Mouse (Mus musculus) splenic B cell, adult 2 months (primary cell): ENCODE measurements around the gene Ncf1.
A peak's percentile ranks its signal among the peaks of the same experiment; 100 is the strongest.

Experiments
- DNase-seq: peaks from one replicate; pipeline ENCODE4 v3.0.0-alpha.2; 2011; ENCODE audit warnings: low read depth, low spot score
- H3K27me3 ChIP-seq: 2 replicates; pipeline ENCODE4 v1.6.1; 2012; ENCODE audit warnings: mild to moderate bottlenecking, low read length, moderate library complexity, mixed read lengths; ENCODE audit not compliant: control insufficient read depth, poor library complexity, insufficient read depth, severe bottlenecking
- H3K36me3 ChIP-seq: 2 replicates; pipeline ENCODE4 v1.6.1; 2012; ENCODE audit warnings: mild to moderate bottlenecking, low read length, moderate library complexity, mixed read lengths; ENCODE audit not compliant: control insufficient read depth, poor library complexity, insufficient read depth, severe bottlenecking

The Ncf1 gene

GRCm38 (mm10) chr5:134236241-134236640, 6.8 kb upstream of the Ncf1 start:
- Histone ChIP-seq H3K27me3 (no peaks in the 10 kb centered on the region), H3K36me3 (peaks cover 5% of the 10 kb centered on the region)
- DNase-seq = no peak

- no peak for DNase-seq
- H3K36me3 ChIP-seq = peaks cover 1% of the 10 kb centered on the region
- no peaks in the 10 kb centered on the region for H3K27me3 ChIP-seq
Measured at GRCm38 (mm10) chr5:134235111-134235510, 5.7 kb upstream of the Ncf1 start.

GRCm38 (mm10) chr5:134234205-134234604, 4.8 kb upstream of the Ncf1 start:
- H3K27me3 ChIP-seq = no peaks in the 10 kb centered on the region
- no peaks in the 10 kb centered on the region; the same call in 1 of the 2 replicates for H3K36me3 ChIP-seq
- DNase-seq = no peak

GRCm38 (mm10) chr5:134233244-134233651, 3.8 kb upstream of the Ncf1 start:
- peak; percentile 59 for DNase-seq
- H3K36me3 ChIP-seq = no peaks in the 10 kb centered on the region
- H3K27me3 ChIP-seq = no peaks in the 10 kb centered on the region

GRCm38 (mm10) chr5:134232568-134232967, 3.1 kb upstream of the Ncf1 start:
- Histone ChIP-seq H3K36me3 (no peaks in the 10 kb centered on the region), H3K27me3 (no peaks in the 10 kb centered on the region)
- peak; percentile 85 for DNase-seq

GRCm38 (mm10) chr5:134232111-134232510, 2.7 kb upstream of the Ncf1 start:
- no peaks in the 10 kb centered on the region for H3K36me3 ChIP-seq
- DNase-seq = peak; percentile 75
- H3K27me3 ChIP-seq = no peaks in the 10 kb centered on the region

- DNase-seq = no peak
- H3K27me3 ChIP-seq = no peaks in the 10 kb centered on the region
Measured at GRCm38 (mm10) chr5:134231376-134231775, 2.0 kb upstream of the Ncf1 start.

GRCm38 (mm10) chr5:134228249-134228638, 1.2 kb downstream of the Ncf1 start:
- no peak for DNase-seq
- Histone ChIP-seq H3K36me3 (peaks cover 12% of the 10 kb centered on the region), H3K27me3 (no peaks in the 10 kb centered on the region)

More at GRCm38 (mm10) chr5:134231376-134231775, 2.0 kb upstream of the Ncf1 start:
- H3K36me3 ChIP-seq = peaks cover 4% of the 10 kb centered on the region

GRCm38 (mm10) chr5:134227574-134228248, 1.7 kb downstream of the Ncf1 start:
- Histone ChIP-seq H3K27me3 (no peaks in the 10 kb centered on the region), H3K36me3 (peaks cover 16% of the 10 kb centered on the region)
- DNase-seq = peak; percentile 81

GRCm38 (mm10) chr5:134226946-134227345, 2.5 kb downstream of the Ncf1 start:
- Histone ChIP-seq H3K36me3 (peaks cover 22% of the 10 kb centered on the region), H3K27me3 (no peaks in the 10 kb centered on the region)
- DNase-seq = no peak

GRCm38 (mm10) chr5:134225110-134225901, 4.1 kb downstream of the Ncf1 start:
- no peak for DNase-seq
- peaks cover 27% of the 10 kb centered on the region for H3K36me3 ChIP-seq
- no peaks in the 10 kb centered on the region for H3K27me3 ChIP-seq

GRCm38 (mm10) chr5:134221708-134222150, 7.7 kb downstream of the Ncf1 start:
- no peak for DNase-seq
- Histone ChIP-seq H3K36me3 (peaks cover 27% of the 10 kb centered on the region), H3K27me3 (no peaks in the 10 kb centered on the region)

- no peak for DNase-seq
- Histone ChIP-seq H3K27me3 (no peaks in the 10 kb centered on the region), H3K36me3 (peaks cover 23% of the 10 kb centered on the region)
Measured at GRCm38 (mm10) chr5:134221278-134221677, 8.1 kb downstream of the Ncf1 start.

- Histone ChIP-seq H3K27me3 (no peaks in the 10 kb centered on the region), H3K36me3 (peaks cover 13% of the 10 kb centered on the region)
- DNase-seq = no peak
Measured at GRCm38 (mm10) chr5:134217900-134218299, 11.5 kb downstream of the Ncf1 start.
